Mouse (Mus musculus) liver, postnatal 0 days (tissue): ENCODE data around the gene Gm17359.

Source experiments
- CTCF ChIP-seq: sonication (generic); IDR thresholded peaks from 2 replicates; pipeline ENCODE4 v1.5.1; 2016; ENCODE audit warnings: antibody characterized with exemption, low read depth
- EP300 ChIP-seq: IDR thresholded peaks from 2 replicates; pipeline ENCODE4 v1.6.1; 2016; ENCODE audit warnings: antibody characterized with exemption, low read depth, mild to moderate bottlenecking

- TF ChIP-seq CTCF (no peak), EP300 (no peak)
Measured at GRCm38 (mm10) chr3:79385434-79386029, 49.1 kb downstream of the Gm17359 start.
